Mouse (Mus musculus): ENCODE measurements around the gene Omt2a. TPM values are rescaled to one million over a fixed set of nuclear protein-coding genes. Genes with fewer than 3 reads are reported as not detected.
A peak's percentile ranks its signal among the peaks of the same experiment; 100 is the strongest.
"Not testable (repeated sequence)": the region's sequence is repeated elsewhere in the genome, so short reads cannot be mapped to it uniquely, and the experiment has no call there.

Omt2a gene
- polyA plus RNA-seq, 1 experiment from 2014 or later = not detected

DNA sequence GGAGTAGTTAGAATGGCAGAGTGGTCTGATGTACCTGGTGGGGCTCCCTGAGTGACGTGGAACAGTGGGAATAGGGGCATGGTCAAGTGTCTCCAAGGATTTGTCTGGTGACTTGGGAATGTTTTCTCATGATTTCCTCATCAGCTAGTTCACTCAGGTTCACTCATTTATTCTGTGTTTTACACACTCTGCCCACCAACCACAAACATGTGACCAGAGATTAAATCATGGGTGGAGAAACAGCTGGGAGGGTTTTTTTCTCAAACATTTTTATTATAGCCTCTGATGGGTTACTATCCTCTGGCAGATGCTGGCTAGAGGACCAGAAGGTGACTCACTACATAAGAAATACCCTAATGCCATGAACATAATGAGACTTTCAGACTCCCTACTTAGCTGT, 16.4 kb downstream of the Omt2a start:
- no peak for ATAC-seq
- 70% methylated on average over 1 of the region's 1 CpGs for WGBS

DNA sequence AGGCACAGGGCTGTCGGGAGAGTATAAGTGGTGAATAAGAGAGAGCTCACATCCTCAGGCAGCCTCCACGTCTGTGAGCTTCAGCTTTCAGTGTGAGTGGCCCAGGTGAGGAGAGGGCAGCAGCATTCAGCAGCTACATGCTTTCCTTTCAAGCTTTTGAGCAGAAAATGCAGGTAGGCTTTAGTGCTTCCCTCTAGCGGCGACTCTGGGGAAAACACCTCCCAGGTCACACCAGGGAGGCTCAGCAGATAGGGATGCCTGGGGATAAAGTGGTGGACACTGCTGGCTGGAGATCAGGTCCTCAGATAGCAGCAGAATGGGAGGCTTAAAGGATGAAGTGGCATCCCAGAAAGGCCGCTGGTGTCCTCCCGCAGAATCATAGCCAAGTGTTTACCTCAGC, 18.5 kb downstream of the Omt2a start:
- not testable (repeated sequence) for H3K4me2 ChIP-seq (replicated peaks; ENCODE audit: low read depth); H3K27me3 ChIP-seq (replicated peaks; ENCODE audit: control insufficient read depth, insufficient read depth, low read length); H3K36me3 ChIP-seq (ENCODE audit: control insufficient read depth, insufficient read depth); H3K27ac ChIP-seq (ENCODE audit: low read depth, low read length); H3K9ac ChIP-seq (ENCODE audit: low read depth, low read length); H3K4me1 ChIP-seq (replicated peaks; ENCODE audit: control insufficient read depth, insufficient read depth, low read length); H3K4me3 ChIP-seq (ENCODE audit: low read depth, low read length); H3K9me3 ChIP-seq (ENCODE audit: control insufficient read depth)
- 8% methylated on average over 6 of the region's 6 CpGs for WGBS
- peak; percentile 18; the same call in 1 of the 2 replicates for ATAC-seq
- TF ChIP-seq CTCF (IDR thresholded peaks at IDR 0.05; ENCODE audit: low read depth) = peak; percentile 81

More for the DNA sequence above, 16.4 kb downstream of the Omt2a start:
- Histone ChIP-seq H3K9me3 (ENCODE audit: control insufficient read depth) (no peaks in the 10 kb centered on the region), H3K27me3 (replicated peaks; ENCODE audit: control insufficient read depth, insufficient read depth, low read length) (no peaks in the 10 kb centered on the region), H3K4me2 (replicated peaks; ENCODE audit: low read depth) (no peak overlapping the region), H3K36me3 (ENCODE audit: control insufficient read depth, insufficient read depth) (no peaks in the 10 kb centered on the region), H3K27ac (ENCODE audit: low read depth, low read length) (no peak overlapping the region), H3K9ac (ENCODE audit: low read depth, low read length) (no peak overlapping the region), H3K4me1 (replicated peaks; ENCODE audit: control insufficient read depth, insufficient read depth, low read length) (no peaks in the 10 kb centered on the region), H3K4me3 (ENCODE audit: low read depth, low read length) (no peak overlapping the region)
- TF ChIP-seq CTCF (IDR thresholded peaks at IDR 0.05; ENCODE audit: low read depth) = no peak

DNA sequence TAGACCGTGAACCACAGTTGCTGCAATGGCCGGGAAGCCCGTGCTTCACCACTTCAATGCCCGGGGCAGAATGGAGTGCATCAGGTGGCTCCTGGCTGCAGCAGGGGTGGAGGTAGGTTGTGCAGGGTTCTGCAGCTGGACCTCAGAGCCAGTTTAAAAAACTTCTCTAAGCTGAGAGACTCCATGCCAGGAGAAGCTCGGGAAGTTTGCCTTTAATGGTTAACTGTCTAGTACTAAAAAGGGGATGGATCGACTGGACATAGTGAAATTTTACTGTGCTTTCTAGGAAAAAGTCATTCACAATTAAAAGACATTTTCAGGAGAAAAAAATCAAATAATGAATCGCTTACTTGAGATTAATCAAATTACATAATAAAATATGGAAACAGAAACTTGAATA, 19.8 kb downstream of the Omt2a start:
- 73% methylated on average over 4 of the region's 7 CpGs for WGBS
- H3K27ac ChIP-seq (ENCODE audit: low read depth, low read length); H3K36me3 ChIP-seq (ENCODE audit: control insufficient read depth, insufficient read depth); H3K4me3 ChIP-seq (ENCODE audit: low read depth, low read length); H3K9ac ChIP-seq (ENCODE audit: low read depth, low read length); H3K9me3 ChIP-seq (ENCODE audit: control insufficient read depth); ATAC-seq; H3K4me1 ChIP-seq (replicated peaks; ENCODE audit: control insufficient read depth, insufficient read depth, low read length); H3K4me2 ChIP-seq (replicated peaks; ENCODE audit: low read depth); H3K27me3 ChIP-seq (replicated peaks; ENCODE audit: control insufficient read depth, insufficient read depth, low read length): not testable (repeated sequence)

GRCm38 (mm10) chr9:78293683-78294082, 20.9 kb downstream of the Omt2a start:
- not testable (repeated sequence) for H3K4me1 ChIP-seq (replicated peaks; ENCODE audit: control insufficient read depth, insufficient read depth, low read length); H3K4me3 ChIP-seq (ENCODE audit: low read depth, low read length); ATAC-seq; H3K9ac ChIP-seq (ENCODE audit: low read depth, low read length); H3K9me3 ChIP-seq (ENCODE audit: control insufficient read depth); H3K27me3 ChIP-seq (replicated peaks; ENCODE audit: control insufficient read depth, insufficient read depth, low read length); H3K4me2 ChIP-seq (replicated peaks; ENCODE audit: low read depth); H3K36me3 ChIP-seq (ENCODE audit: control insufficient read depth, insufficient read depth); H3K27ac ChIP-seq (ENCODE audit: low read depth, low read length)
- 50% methylated on average over 1 of the region's 1 CpGs for whole genome bisulfite sequencing

DNA sequence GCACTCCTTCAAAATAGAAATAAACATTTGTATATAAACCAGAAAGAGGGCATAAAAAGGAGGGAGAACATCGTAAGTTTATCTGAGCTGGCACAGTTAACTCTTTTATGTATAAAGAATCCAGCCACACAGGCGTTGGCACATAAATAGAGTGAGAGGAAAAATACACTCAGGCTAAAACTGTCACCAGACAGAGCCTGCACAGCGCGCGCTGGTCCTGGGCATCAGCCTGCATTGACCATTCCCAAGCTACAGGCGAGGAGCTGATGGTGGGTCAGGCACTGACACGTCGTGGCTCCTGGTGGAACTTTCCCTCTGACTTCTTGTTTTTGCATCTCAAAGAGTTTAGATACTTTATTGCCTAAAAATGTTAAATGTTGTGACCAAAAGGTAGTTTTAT, 22.1 kb downstream of the Omt2a start:
- H3K4me2 ChIP-seq (replicated peaks; ENCODE audit: low read depth); H3K27me3 ChIP-seq (replicated peaks; ENCODE audit: control insufficient read depth, insufficient read depth, low read length); H3K36me3 ChIP-seq (ENCODE audit: control insufficient read depth, insufficient read depth); H3K27ac ChIP-seq (ENCODE audit: low read depth, low read length); H3K9me3 ChIP-seq (ENCODE audit: control insufficient read depth); ATAC-seq; H3K4me3 ChIP-seq (ENCODE audit: low read depth, low read length); H3K4me1 ChIP-seq (replicated peaks; ENCODE audit: control insufficient read depth, insufficient read depth, low read length); H3K9ac ChIP-seq (ENCODE audit: low read depth, low read length): not testable (repeated sequence)
- WGBS = 83% methylated on average over 8 of the region's 8 CpGs

GRCm38 (mm10) chr9:78289723-78290122, 24.9 kb downstream of the Omt2a start, which contains the start of gene Gm10639:
Gm10639 (plus strand) TSS chr9:78289923.
- ATAC-seq = peak; percentile 94
- H3K9me3 ChIP-seq (ENCODE audit: control insufficient read depth); H3K4me3 ChIP-seq (ENCODE audit: low read depth, low read length); H3K27me3 ChIP-seq (replicated peaks; ENCODE audit: control insufficient read depth, insufficient read depth, low read length); H3K4me1 ChIP-seq (replicated peaks; ENCODE audit: control insufficient read depth, insufficient read depth, low read length); H3K9ac ChIP-seq (ENCODE audit: low read depth, low read length); H3K27ac ChIP-seq (ENCODE audit: low read depth, low read length); H3K4me2 ChIP-seq (replicated peaks; ENCODE audit: low read depth); H3K36me3 ChIP-seq (ENCODE audit: control insufficient read depth, insufficient read depth): not testable (repeated sequence)
- 26% methylated on average over 3 of the region's 3 CpGs for WGBS

DNA sequence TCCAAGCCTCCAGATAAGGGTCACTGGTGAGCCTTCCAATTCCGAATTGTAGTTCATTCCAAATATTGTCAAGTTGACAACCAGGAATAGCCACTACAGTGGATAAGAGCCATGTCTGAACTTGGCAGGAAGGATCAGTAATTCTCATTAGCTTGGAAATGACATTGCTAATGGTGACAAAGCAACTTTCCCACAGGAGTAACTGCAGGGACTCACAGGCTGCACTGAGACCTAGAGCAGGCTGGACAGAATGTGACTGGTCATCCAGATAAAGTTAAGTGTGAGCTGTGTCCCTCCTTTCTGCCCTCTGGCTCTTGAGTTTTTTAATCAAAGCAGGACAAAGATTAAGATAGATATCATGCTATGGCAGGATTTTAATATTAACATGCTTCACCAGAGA, 25.5 kb downstream of the Omt2a start:
- WGBS = 57% methylated on average over 1 of the region's 1 CpGs
- H3K27ac ChIP-seq (ENCODE audit: low read depth, low read length); H3K27me3 ChIP-seq (replicated peaks; ENCODE audit: control insufficient read depth, insufficient read depth, low read length); H3K9ac ChIP-seq (ENCODE audit: low read depth, low read length); H3K9me3 ChIP-seq (ENCODE audit: control insufficient read depth); H3K36me3 ChIP-seq (ENCODE audit: control insufficient read depth, insufficient read depth); H3K4me2 ChIP-seq (replicated peaks; ENCODE audit: low read depth); H3K4me3 ChIP-seq (ENCODE audit: low read depth, low read length); H3K4me1 ChIP-seq (replicated peaks; ENCODE audit: control insufficient read depth, insufficient read depth, low read length): not testable (repeated sequence)
- ATAC-seq = peak; percentile 80

- H3K27ac ChIP-seq (ENCODE audit: low read depth, low read length); H3K4me1 ChIP-seq (replicated peaks; ENCODE audit: control insufficient read depth, insufficient read depth, low read length); H3K9ac ChIP-seq (ENCODE audit: low read depth, low read length); H3K9me3 ChIP-seq (ENCODE audit: control insufficient read depth); H3K4me3 ChIP-seq (ENCODE audit: low read depth, low read length); H3K36me3 ChIP-seq (ENCODE audit: control insufficient read depth, insufficient read depth); H3K4me2 ChIP-seq (replicated peaks; ENCODE audit: low read depth); H3K27me3 ChIP-seq (replicated peaks; ENCODE audit: control insufficient read depth, insufficient read depth, low read length): not testable (repeated sequence)
- peak; percentile 99 for ATAC-seq
- 51% methylated on average over 4 of the region's 4 CpGs for WGBS
Observed at GRCm38 (mm10) chr9:78282002-78282711, 32.4 kb downstream of the Omt2a start.

DNA sequence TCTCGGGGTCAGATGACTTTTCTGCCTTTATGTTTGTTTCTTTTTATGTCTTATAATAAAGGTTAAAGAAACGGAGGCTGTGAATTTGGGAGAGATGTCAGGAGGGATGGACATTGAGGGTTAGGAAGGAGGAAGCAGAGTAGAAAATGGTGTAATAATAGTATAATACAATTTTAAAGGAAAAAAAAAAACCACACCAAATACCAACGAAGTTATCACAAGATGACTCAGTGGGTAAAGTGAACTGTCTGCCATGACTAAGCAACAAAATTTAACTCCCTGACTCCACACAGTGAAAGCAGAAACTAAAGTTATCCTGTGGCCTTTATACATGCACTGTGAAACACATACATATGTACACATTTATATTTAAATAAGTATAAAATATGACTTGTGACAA, 43.7 kb downstream of the Omt2a start:
- ATAC-seq; H3K4me1 ChIP-seq (replicated peaks; ENCODE audit: control insufficient read depth, insufficient read depth, low read length): not testable (repeated sequence)
- WGBS = 71% methylated on average over 3 of the region's 3 CpGs

More for the DNA sequence above, 43.7 kb downstream of the Omt2a start:
- not testable (repeated sequence) for H3K9ac ChIP-seq (ENCODE audit: low read depth, low read length); H3K27me3 ChIP-seq (replicated peaks; ENCODE audit: control insufficient read depth, insufficient read depth, low read length); H3K4me3 ChIP-seq (ENCODE audit: low read depth, low read length); H3K27ac ChIP-seq (ENCODE audit: low read depth, low read length); H3K36me3 ChIP-seq (ENCODE audit: control insufficient read depth, insufficient read depth); H3K4me2 ChIP-seq (replicated peaks; ENCODE audit: low read depth); H3K9me3 ChIP-seq (ENCODE audit: control insufficient read depth)
